Mouse (Mus musculus): ENCODE results near the gene Hspa1b.
"Not testable (repeated sequence)": the region's sequence is repeated elsewhere in the genome, so short reads cannot be mapped to it uniquely, and the experiment has no call there.

GRCm38 (mm10) chr17:34957966-34958365 is 1.1 kb downstream of the Hspa1b start:
- TF ChIP-seq ZNF384, CHD2 (IDR thresholded peaks at IDR 0.05; ENCODE audit: low read depth, low read length): not testable (repeated sequence)
